Mouse (Mus musculus) liver, embryonic 14.5 days (tissue): ENCODE results near the gene Scyl2.

ENCODE experiments used
- CTCF ChIP-seq: IDR thresholded peaks from 2 replicates; pipeline ENCODE4 v1.5.1; 2016; ENCODE audit warnings: antibody characterized with exemption, low read depth, control low read depth
- EP300 ChIP-seq: IDR thresholded peaks from 2 replicates; pipeline ENCODE4 v1.6.1; 2016; ENCODE audit warnings: antibody characterized with exemption, low read depth

DNA sequence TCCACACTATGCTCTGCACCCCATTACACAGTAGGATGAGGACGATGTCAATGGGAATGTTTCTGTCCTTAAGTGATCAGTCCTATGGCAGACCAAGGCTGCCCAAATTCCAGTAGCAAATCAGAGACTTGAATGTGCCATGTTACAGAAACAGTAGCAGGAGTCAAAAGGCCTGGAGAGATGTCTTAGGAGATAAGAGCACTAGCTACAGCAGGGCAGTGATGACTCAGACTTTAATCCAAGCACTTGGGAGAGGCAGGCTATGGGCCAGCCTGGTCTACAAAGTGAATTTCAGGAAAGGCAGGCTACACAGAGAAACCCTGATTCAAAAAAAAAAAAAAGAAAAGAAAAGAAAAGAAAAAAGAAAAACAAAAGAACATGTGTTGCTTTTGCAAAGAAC, 6.6 kb downstream of the Scyl2 start:
- TF ChIP-seq CTCF (no peak), EP300 (no peak)
